Mouse (Mus musculus) thymus, adult 2 months (tissue): ENCODE results near the gene Pcdh20. TPM values are rescaled to one million over a fixed set of nuclear protein-coding genes. Genes with fewer than 3 reads are reported as not detected.

Experiments used
- DNase-seq: peaks from one replicate; pipeline ENCODE4 v3.0.0; 2021
- H3K27ac ChIP-seq: fragments of 200-500 bp; 2 replicates; pipeline ENCODE4 v1.5.1; 2012; ENCODE audit warnings: low read length, control low read depth; ENCODE audit not compliant: control insufficient read depth, insufficient read depth
- H3K27me3 ChIP-seq: fragments of 200-500 bp; 2 replicates; pipeline ENCODE4 v1.6.1; 2012; ENCODE audit warnings: mild to moderate bottlenecking, low read length, moderate library complexity, mixed read lengths; ENCODE audit not compliant: control insufficient read depth, insufficient read depth
- H3K36me3 ChIP-seq: fragments of 200-500 bp; 2 replicates; pipeline ENCODE4 v1.6.1; 2012; ENCODE audit warnings: mild to moderate bottlenecking, low read length, moderate library complexity; ENCODE audit not compliant: control insufficient read depth, insufficient read depth
- H3K4me1 ChIP-seq: fragments of 200-500 bp; replicated peaks from 2 replicates; pipeline ENCODE4 v1.6.1; 2012; ENCODE audit warnings: low read length; ENCODE audit not compliant: control insufficient read depth, insufficient read depth
- H3K4me3 ChIP-seq: fragments of 200-500 bp; 2 replicates; pipeline ENCODE4 v1.5.1; 2012; ENCODE audit warnings: mild to moderate bottlenecking, low read length, control low read depth, moderate library complexity; ENCODE audit not compliant: control insufficient read depth, insufficient read depth
- CTCF ChIP-seq: fragments of 200-500 bp; IDR thresholded peaks from 2 replicates; pipeline ENCODE4 v1.5.1; 2012; ENCODE audit warnings: mild to moderate bottlenecking, control low read depth, low read length, moderate library complexity, borderline replicate concordance; ENCODE audit not compliant: control insufficient read depth, poor library complexity, insufficient read depth; ENCODE audit errors: extremely low read depth
- POLR2A ChIP-seq: fragments of 200-500 bp; IDR thresholded peaks from 2 replicates; pipeline ENCODE4 v1.6.1; 2012; ENCODE audit warnings: mild to moderate bottlenecking, low read length, control low read depth, moderate library complexity; ENCODE audit not compliant: control insufficient read depth, poor library complexity, insufficient read depth; ENCODE audit errors: extremely low read depth
- WGBS: fragments of 180-500 bp; shearing (Covaris S2); methylation state at CpG from one replicate; pipeline ENCODE4 v1.1.7; 2018; 5-methylcytosine and 5-hydroxymethylcytosine counted together
- polyA plus RNA-seq: library from polyadenylated mRNA; depleted of rRNA; stranded (reverse); fragments of >200 nt; gene quantifications from 2 replicates; pipeline ENCODE4 v1.2.3, GENCODE M21; 2012

Pcdh20 gene
- polyA plus RNA-seq, 1 experiment = 0.09 TPM

- no peaks in the 10 kb centered on the region for H3K27me3 ChIP-seq
- no peaks in the 10 kb centered on the region for H3K4me1 ChIP-seq
- H3K4me3 ChIP-seq = no peak overlapping the region
- DNase-seq = no peak
- H3K27ac ChIP-seq = no peak overlapping the region
- TF ChIP-seq CTCF = no peak
- TF ChIP-seq POLR2A = no peak
- H3K36me3 ChIP-seq = no peaks in the 10 kb centered on the region
- 83% methylated on average over 3 of the region's 3 CpGs for WGBS
Measured at GRCm38 (mm10) chr14:88462944-88463343, 8.3 kb downstream of the Pcdh20 start.

- Histone ChIP-seq H3K4me3 (no peak overlapping the region), H3K36me3 (no peaks in the 10 kb centered on the region), H3K27ac (no peak overlapping the region), H3K27me3 (no peaks in the 10 kb centered on the region), H3K4me1 (no peaks in the 10 kb centered on the region)
- TF ChIP-seq CTCF (no peak), POLR2A (no peak)
- DNase-seq = no peak
- WGBS = 86% methylated on average over 3 of the region's 3 CpGs
Measured at GRCm38 (mm10) chr14:88460705-88461104, 10.5 kb downstream of the Pcdh20 start.

- no peak for DNase-seq
- no peaks in the 10 kb centered on the region for H3K27me3 ChIP-seq
- WGBS = 78% methylated on average over 5 of the region's 5 CpGs
- H3K4me3 ChIP-seq = no peak overlapping the region
- H3K4me1 ChIP-seq = no peaks in the 10 kb centered on the region
- no peak overlapping the region for H3K27ac ChIP-seq
- TF ChIP-seq CTCF (no peak), POLR2A (no peak)
- H3K36me3 ChIP-seq = no peaks in the 10 kb centered on the region
Measured at GRCm38 (mm10) chr14:88443304-88443703, 27.9 kb downstream of the Pcdh20 start.

GRCm38 (mm10) chr14:88429393-88429792 lies 41.8 kb downstream of the Pcdh20 start:
- WGBS = 92% methylated on average over 7 of the region's 7 CpGs
- TF ChIP-seq POLR2A (no peak), CTCF (no peak)
- no peak overlapping the region for H3K27ac ChIP-seq
- H3K4me1 ChIP-seq = no peaks in the 10 kb centered on the region
- H3K36me3 ChIP-seq = no peaks in the 10 kb centered on the region
- no peak overlapping the region for H3K4me3 ChIP-seq
- DNase-seq = no peak
- no peaks in the 10 kb centered on the region for H3K27me3 ChIP-seq

DNA sequence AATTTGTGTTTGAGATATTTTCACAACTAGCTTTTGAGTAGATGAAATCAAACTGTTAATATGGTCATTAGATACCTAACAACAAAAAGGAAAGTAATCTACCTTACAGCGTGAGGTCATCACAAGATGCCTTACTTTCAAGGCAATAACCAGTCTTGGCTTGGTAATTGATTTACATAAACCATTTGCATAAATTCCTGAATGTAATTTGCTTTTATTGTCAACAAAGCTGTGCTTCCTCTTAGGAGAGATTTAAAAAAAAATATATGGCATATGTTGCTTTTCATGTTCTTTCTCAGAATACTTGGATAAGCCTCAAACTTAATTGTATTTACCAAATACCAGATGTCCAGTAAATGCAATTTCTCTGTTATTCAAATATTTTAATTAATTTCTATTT lies 43.8 kb downstream of the Pcdh20 start:
- TF ChIP-seq POLR2A (no peak), CTCF (no peak)
- H3K27ac ChIP-seq = no peak overlapping the region
- H3K36me3 ChIP-seq = no peaks in the 10 kb centered on the region
- H3K27me3 ChIP-seq = no peaks in the 10 kb centered on the region
- 96% methylated on average over 1 of the region's 1 CpGs for WGBS
- no peak for DNase-seq
- H3K4me3 ChIP-seq = no peak overlapping the region
- H3K4me1 ChIP-seq = no peaks in the 10 kb centered on the region
